Mouse (Mus musculus) thymus, adult 2 months (tissue): ENCODE data around the gene Efcab12. TPM values are rescaled to one million over a fixed set of nuclear protein-coding genes. Genes with fewer than 3 reads are reported as not detected.
A peak's percentile ranks its signal among the peaks of the same experiment; 100 is the strongest.

Experiments used
- DNase-seq: peaks from one replicate; pipeline ENCODE4 v3.0.0; 2021
- H3K27ac ChIP-seq: fragments of 200-500 bp; 2 replicates; pipeline ENCODE4 v1.5.1; 2012; ENCODE audit warnings: low read length, control low read depth; ENCODE audit not compliant: control insufficient read depth, insufficient read depth
- H3K27me3 ChIP-seq: fragments of 200-500 bp; 2 replicates; pipeline ENCODE4 v1.6.1; 2012; ENCODE audit warnings: mild to moderate bottlenecking, low read length, moderate library complexity, mixed read lengths; ENCODE audit not compliant: control insufficient read depth, insufficient read depth
- H3K36me3 ChIP-seq: fragments of 200-500 bp; 2 replicates; pipeline ENCODE4 v1.6.1; 2012; ENCODE audit warnings: mild to moderate bottlenecking, low read length, moderate library complexity; ENCODE audit not compliant: control insufficient read depth, insufficient read depth
- H3K4me1 ChIP-seq: fragments of 200-500 bp; replicated peaks from 2 replicates; pipeline ENCODE4 v1.6.1; 2012; ENCODE audit warnings: low read length; ENCODE audit not compliant: control insufficient read depth, insufficient read depth
- H3K4me3 ChIP-seq: fragments of 200-500 bp; 2 replicates; pipeline ENCODE4 v1.5.1; 2012; ENCODE audit warnings: mild to moderate bottlenecking, low read length, control low read depth, moderate library complexity; ENCODE audit not compliant: control insufficient read depth, insufficient read depth
- CTCF ChIP-seq: fragments of 200-500 bp; IDR thresholded peaks from 2 replicates; pipeline ENCODE4 v1.5.1; 2012; ENCODE audit warnings: mild to moderate bottlenecking, control low read depth, low read length, moderate library complexity, borderline replicate concordance; ENCODE audit not compliant: control insufficient read depth, poor library complexity, insufficient read depth; ENCODE audit errors: extremely low read depth
- POLR2A ChIP-seq: fragments of 200-500 bp; IDR thresholded peaks from 2 replicates; pipeline ENCODE4 v1.6.1; 2012; ENCODE audit warnings: mild to moderate bottlenecking, low read length, control low read depth, moderate library complexity; ENCODE audit not compliant: control insufficient read depth, poor library complexity, insufficient read depth; ENCODE audit errors: extremely low read depth
- WGBS: fragments of 180-500 bp; shearing (Covaris S2); methylation state at CpG from one replicate; pipeline ENCODE4 v1.1.7; 2018; 5-methylcytosine and 5-hydroxymethylcytosine counted together
- polyA plus RNA-seq: library from polyadenylated mRNA; depleted of rRNA; stranded (reverse); fragments of >200 nt; gene quantifications from 2 replicates; pipeline ENCODE4 v1.2.3, GENCODE M21; 2012; rRNA removed

Gene Efcab12
- polyA plus RNA-seq, 1 experiment = 0.46 TPM

DNA sequence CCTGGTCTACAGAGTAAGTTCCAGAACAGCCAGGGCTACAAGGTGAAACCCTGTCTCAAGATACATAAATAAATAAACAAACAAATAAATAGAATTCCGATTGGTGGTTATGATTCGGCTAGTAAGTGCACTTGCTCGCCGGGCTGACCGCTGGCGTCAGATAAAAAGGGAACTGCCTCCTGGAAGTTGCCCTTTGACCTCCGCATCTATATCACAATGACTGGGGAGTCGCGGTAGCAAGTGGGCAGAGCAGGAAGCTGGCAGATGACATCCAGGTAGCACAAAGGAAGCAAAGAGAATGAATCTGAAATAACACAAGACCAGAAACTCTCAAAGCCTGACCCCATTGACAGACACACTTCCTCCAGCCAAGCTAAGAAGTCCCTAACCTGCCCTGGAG lies 70.9 kb downstream of the Efcab12 start:
- 72% methylated on average over 9 of the region's 9 CpGs for WGBS
- H3K27me3 ChIP-seq = no peaks in the 10 kb centered on the region
- H3K36me3 ChIP-seq = no peaks in the 10 kb centered on the region
- no peak overlapping the region for H3K4me3 ChIP-seq
- TF ChIP-seq POLR2A (no peak), CTCF (no peak)
- no peak for DNase-seq
- no peak overlapping the region for H3K27ac ChIP-seq
- H3K4me1 ChIP-seq = peaks cover 32% of the 10 kb centered on the region

GRCm38 (mm10) chr6:115764179-115764578 lies 74.0 kb downstream of the Efcab12 start:
- DNase-seq = peak; percentile 69
- Histone ChIP-seq H3K36me3 (no peaks in the 10 kb centered on the region), H3K4me1 (peaks cover 52% of the 10 kb centered on the region), H3K4me3 (peak overlapping the region; percentile 28), H3K27ac (peak overlapping the region; percentile 60), H3K27me3 (no peaks in the 10 kb centered on the region)
- TF ChIP-seq CTCF (no peak), POLR2A (0 out of 2 replicates have a peak, but pooled peaks have one; percentile 37)
- 12% methylated on average over 7 of the region's 7 CpGs for WGBS

DNA sequence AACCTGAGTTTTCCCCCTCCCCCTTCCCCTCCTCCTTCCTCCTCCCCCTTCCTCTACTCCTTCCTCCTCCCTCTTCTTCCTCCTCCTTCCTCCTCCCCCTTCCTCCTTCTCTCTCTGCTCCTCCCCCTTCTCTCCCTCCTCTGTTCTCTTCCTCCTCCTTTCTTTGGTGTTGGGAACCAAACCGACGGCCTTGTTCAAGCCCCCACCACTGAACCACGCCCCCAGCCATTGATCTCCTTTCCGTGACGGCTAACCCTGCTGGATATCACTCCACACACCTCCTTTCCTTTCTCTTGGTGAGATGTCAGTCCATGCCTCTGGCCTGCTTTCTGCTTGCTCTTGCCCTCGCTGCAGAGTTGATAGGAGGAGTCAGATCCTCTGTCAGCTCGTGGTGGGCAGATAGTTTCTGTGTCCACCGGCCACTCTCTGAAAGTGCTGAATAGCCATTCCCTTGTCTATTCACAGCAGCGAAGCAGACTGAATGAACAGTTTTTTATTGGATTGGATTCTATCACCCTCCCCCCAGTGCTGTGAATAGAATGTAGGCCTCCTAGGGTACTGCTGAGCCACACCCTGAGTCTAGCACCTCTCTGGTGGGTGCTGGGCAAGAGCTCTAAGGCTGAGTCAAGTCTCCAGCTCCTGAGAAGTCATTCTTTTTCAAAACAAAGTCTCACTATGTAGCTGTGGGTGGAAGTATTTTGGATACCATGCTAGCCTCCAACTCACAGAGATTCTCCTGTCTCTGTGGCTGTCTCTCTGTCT lies 76.0 kb downstream of the Efcab12 start, which contains the start of gene Tmem40:
Gene Tmem40, minus strand, starts transcription at position 416 of the 762 bp plus-strand sequence.
- H3K4me1 ChIP-seq = peaks cover 47% of the 10 kb centered on the region
- no peaks in the 10 kb centered on the region for H3K27me3 ChIP-seq
- peak within 1 kb of the TSS; percentile 83 for H3K27ac ChIP-seq
- H3K4me3 ChIP-seq = peak within 1 kb of the TSS; percentile 7; the same call in 1 of the 2 replicates
- TF ChIP-seq CTCF (no peak), POLR2A (no peak)
- DNase-seq = peak; percentile 48
- no peaks in the 10 kb centered on the region for H3K36me3 ChIP-seq
- WGBS = 17% methylated on average over 9 of the region's 9 CpGs

DNA sequence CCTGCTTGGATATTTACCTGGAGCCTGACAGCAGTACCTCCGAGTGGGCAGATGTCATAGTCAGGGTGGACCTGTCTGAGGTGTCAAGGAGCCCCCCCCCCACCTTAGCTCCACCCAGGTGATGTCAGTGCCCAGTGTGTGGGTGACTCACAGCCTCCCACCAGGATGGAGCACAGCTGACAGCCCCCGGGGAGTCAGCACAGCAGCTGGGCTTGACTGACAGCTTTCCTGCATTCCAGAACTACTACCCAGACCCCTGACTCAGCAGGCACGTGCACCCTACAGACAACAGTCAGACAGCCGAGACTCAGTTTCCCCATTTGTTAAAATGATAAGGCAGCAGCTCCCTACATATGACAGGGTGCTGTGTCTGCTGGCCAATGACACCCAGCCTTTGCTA lies 77.2 kb downstream of the Efcab12 start:
- H3K27ac ChIP-seq = no peak overlapping the region
- peaks cover 47% of the 10 kb centered on the region for H3K4me1 ChIP-seq
- DNase-seq = no peak
- no peak overlapping the region for H3K4me3 ChIP-seq
- WGBS = 68% methylated on average over 4 of the region's 4 CpGs
- H3K27me3 ChIP-seq = no peaks in the 10 kb centered on the region
- no peaks in the 10 kb centered on the region for H3K36me3 ChIP-seq
- TF ChIP-seq CTCF (no peak), POLR2A (no peak)

Other genes with a start within 250 kb of the Efcab12 start
- 3.0 TPM in 2 replicates for gene Mkrn2os, start 245.8 kb downstream of the Efcab12 start, polyA plus RNA-seq
- 158 and 166 TPM in 2 replicates for gene Mkrn2, start 236.5 kb downstream of the Efcab12 start, polyA plus RNA-seq
- 185 and 209 TPM in 2 replicates for gene Raf1, start 161.8 kb downstream of the Efcab12 start, polyA plus RNA-seq
- gene Tmem40, start 76.0 kb downstream of the Efcab12 start, polyA plus RNA-seq = 1.4 and 2.5 TPM in 2 replicates
- gene Cand2, start 63.9 kb downstream of the Efcab12 start, polyA plus RNA-seq = 16.8 and 19.5 TPM in 2 replicates
- gene Rpl32, start 29.7 kb downstream of the Efcab12 start, polyA plus RNA-seq = 874 and 910 TPM in 2 replicates
- gene Mbd4, start 15.0 kb upstream of the Efcab12 start, polyA plus RNA-seq = 9.0 and 10.5 TPM in 2 replicates
- gene Ift122, start 15.1 kb upstream of the Efcab12 start, polyA plus RNA-seq = 7.6 and 8.8 TPM in 2 replicates
- gene Rho, start 93.3 kb upstream of the Efcab12 start, polyA plus RNA-seq = 0.37 and 1.3 TPM in 2 replicates
- 0.71 and 0.81 TPM in 2 replicates for gene H1foo, start 106.5 kb upstream of the Efcab12 start, polyA plus RNA-seq
- 466 and 519 TPM in 2 replicates for gene Plxnd1, start 156.6 kb upstream of the Efcab12 start, polyA plus RNA-seq